Mouse (Mus musculus): ENCODE results near the gene Mylip. TPM values are rescaled to one million over a fixed set of nuclear protein-coding genes. Genes with fewer than 3 reads are reported as not detected.

Mylip gene
- total RNA-seq, 2 experiments from 2014 or later, result 26.1 to 31.4 TPM

DNA sequence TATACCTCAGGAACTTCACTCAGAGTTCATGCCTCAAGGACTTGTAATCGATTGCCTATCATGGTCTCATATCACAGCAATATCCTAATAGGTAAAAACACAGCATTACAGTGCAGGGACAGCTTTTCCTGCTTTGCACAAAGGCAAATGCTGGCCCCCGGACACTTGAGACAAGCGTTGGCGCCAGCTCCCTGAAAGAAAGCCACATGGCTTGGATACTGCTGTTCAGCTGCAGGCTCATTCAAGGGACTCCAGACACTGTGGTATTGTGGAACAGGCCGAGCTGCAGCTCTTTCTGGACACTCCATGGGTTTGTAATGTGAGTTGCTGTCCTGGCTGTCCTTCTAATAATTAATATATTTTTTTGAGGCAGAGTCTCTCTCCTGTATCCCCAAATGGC lies 34.4 kb downstream of the Mylip start:
- DNase-seq (ENCODE audit: low spot score in 2 of 2), result peak; percentile 30 to 46

GRCm38 (mm10) chr13:45429239-45429638 lies 39.7 kb downstream of the Mylip start:
- DNase-seq (ENCODE audit: low spot score in 2 of 2), result no peak

GRCm38 (mm10) chr13:45437134-45437533 lies 47.6 kb downstream of the Mylip start:
- DNase-seq (ENCODE audit: low spot score in 2 of 2), result peak in 1 of 2 experiments; percentile 57

- no peak for DNase-seq (ENCODE audit: low spot score in 2 of 2)
Measured at GRCm38 (mm10) chr13:45438853-45439252, 49.3 kb downstream of the Mylip start.

GRCm38 (mm10) chr13:45440226-45440625 lies 50.7 kb downstream of the Mylip start:
- no peak for DNase-seq (ENCODE audit: low spot score in 2 of 2)

- DNase-seq (ENCODE audit: low spot score in 2 of 2), result no peak
Measured at GRCm38 (mm10) chr13:45442451-45442850, 52.9 kb downstream of the Mylip start.

GRCm38 (mm10) chr13:45442918-45443535 lies 53.5 kb downstream of the Mylip start:
- no peak for DNase-seq (ENCODE audit: low spot score in 2 of 2)

- DNase-seq (ENCODE audit: low spot score in 2 of 2), result no peak
Measured at GRCm38 (mm10) chr13:45444220-45444619, 54.7 kb downstream of the Mylip start.

DNA sequence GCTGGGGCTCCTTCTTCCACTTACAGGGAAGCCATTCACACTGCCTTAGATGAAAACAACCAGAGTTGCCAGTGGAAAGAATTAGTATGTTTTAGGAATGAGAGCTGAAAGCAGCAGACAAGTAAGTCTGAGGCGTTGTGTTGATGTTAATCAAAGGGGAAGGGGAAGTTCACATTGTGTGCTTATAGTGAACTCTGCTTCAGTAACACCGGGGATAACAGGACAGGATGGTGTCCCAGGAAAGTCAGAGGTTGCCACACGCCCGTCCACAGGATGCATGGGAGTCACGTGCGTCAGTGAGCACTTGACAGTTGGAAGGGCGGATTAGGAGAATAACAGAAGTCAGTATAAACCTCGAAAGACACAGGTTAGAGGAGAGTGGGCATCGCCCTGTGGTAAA lies 55.1 kb downstream of the Mylip start:
- DNase-seq (ENCODE audit: low spot score in 2 of 2), result no peak

DNA sequence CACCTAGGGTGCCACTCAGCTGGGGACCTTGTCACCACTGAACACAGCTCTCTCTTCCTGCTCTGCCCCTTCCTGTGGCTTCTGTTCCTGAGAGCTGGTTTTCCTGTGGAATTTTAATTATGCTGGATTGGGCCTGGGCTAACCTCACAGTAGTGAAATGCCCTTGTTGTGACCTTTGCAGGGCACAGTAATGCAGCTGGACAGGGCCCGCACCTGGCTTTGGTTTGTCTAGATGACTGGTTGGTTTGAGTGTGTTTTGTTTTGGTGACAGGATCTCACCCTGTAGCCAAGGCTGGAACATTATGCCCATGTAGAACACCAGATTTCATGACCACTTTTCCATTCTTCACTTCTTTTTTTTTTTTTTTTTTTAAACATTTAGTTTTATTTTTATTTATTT lies 57.1 kb downstream of the Mylip start:
- no peak for DNase-seq (ENCODE audit: low spot score in 2 of 2)

GRCm38 (mm10) chr13:45452437-45452836 lies 62.9 kb downstream of the Mylip start:
- no peak for DNase-seq (ENCODE audit: low spot score in 2 of 2)

- DNase-seq (ENCODE audit: low spot score in 2 of 2), result no peak
Measured at GRCm38 (mm10) chr13:45453033-45453432, 63.5 kb downstream of the Mylip start.

DNA sequence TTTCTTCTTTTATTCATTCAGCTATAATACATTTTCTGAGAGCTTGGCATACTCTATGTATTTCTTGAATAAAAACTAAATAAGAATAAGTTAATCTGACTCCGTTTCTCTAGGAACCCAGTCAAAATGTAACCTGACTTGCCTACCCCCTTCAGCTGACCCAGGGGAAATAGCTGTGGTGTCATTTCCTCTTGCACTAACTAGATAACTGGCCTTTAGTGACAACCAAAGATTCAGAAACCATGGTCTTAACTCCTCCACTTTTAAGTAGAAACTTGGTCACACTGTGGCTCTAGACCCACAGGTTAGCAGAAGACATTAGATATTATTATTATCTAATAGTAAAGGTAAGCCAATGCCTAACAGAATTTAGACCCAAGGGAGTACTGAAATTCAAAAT lies 64.5 kb downstream of the Mylip start:
- no peak for DNase-seq (ENCODE audit: low spot score in 2 of 2)

DNA sequence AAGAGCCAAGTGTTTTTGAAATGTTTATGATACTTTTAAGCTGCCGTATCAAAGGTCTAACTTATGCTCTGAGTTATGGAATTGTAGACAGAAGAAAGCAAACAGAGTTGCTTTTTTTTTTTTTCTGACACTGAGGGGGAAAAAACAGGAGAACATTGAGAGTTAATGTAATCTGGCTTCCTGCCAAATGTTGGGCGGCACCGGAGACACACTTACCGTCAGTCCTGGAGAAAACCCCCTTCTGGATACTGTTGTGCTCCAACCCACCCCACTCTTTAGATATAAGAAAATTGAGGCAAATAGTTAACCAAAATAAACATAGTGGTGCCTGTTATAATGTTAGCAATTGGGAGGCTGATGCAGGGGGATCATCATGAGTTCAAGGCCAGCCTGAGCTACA lies 65.1 kb downstream of the Mylip start:
- no peak for DNase-seq (ENCODE audit: low spot score in 2 of 2)

GRCm38 (mm10) chr13:45455108-45455861 lies 65.7 kb downstream of the Mylip start:
- no peak for DNase-seq (ENCODE audit: low spot score in 2 of 2)

GRCm38 (mm10) chr13:45455862-45456192 lies 66.3 kb downstream of the Mylip start:
- DNase-seq (ENCODE audit: low spot score in 2 of 2), result no peak

GRCm38 (mm10) chr13:45457459-45457858 lies 67.9 kb downstream of the Mylip start:
- no peak for DNase-seq (ENCODE audit: low spot score in 2 of 2)

DNA sequence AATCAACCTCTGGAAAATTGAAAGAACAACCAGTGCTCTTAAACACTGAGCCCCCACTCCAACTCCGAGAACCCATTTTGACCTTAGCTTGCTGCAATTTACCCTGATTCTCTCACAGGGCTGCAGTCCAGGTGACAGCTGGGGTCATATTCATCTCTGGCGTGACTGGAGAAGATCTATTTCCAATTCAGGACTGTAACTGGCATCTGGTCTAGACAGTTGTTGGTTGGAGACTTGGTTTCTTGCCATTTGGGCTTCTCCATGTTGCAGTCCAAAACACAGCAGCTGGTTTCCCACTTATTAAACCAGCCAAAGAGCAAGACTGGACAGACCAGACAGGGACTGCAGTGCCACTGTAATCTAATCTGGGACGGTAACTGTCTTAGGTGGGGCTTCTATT lies 70.6 kb downstream of the Mylip start:
- no peak for DNase-seq (ENCODE audit: low spot score in 2 of 2)

GRCm38 (mm10) chr13:45461370-45461958 lies 71.9 kb downstream of the Mylip start:
- DNase-seq (ENCODE audit: low spot score in 2 of 2), result no peak
